Mouse (Mus musculus) neural tube, embryonic 15.5 days (tissue): ENCODE measurements at regions not wholly inside any gene's neighbourhood (a gene's known extent, or its start where the extent isn't known, plus 50 kb on each side); places are given as distances from the start of the nearest gene placed in this dataset.
"Not testable (repeated sequence)": the region's sequence is repeated elsewhere in the genome, so short reads cannot be mapped to it uniquely, and the experiment has no call there.

Experiments
- ATAC-seq: fragments of 200-750 bp; cut with Nextera tagmentation; 2 replicates; pipeline ENCODE4 v1.8.0; 2017; ENCODE audit warnings: mild to moderate bottlenecking, moderate TSS enrichment, moderate library complexity; ENCODE audit not compliant: low FRiP score
- H3K27ac ChIP-seq: fragments of 300-500 bp; sonication (generic); replicated peaks from 2 replicates; pipeline ENCODE4 v1.5.1; 2015; ENCODE audit warnings: mild to moderate bottlenecking, inconsistent platforms
- H3K27me3 ChIP-seq: fragments of 300-500 bp; sonication (generic); replicated peaks from 2 replicates; pipeline ENCODE4 v1.6.1; 2015; ENCODE audit warnings: inconsistent platforms
- H3K36me3 ChIP-seq: fragments of 300-500 bp; sonication (generic); 2 replicates; pipeline ENCODE4 v1.6.1; 2015; ENCODE audit warnings: inconsistent platforms
- H3K4me1 ChIP-seq: fragments of 300-500 bp; sonication (generic); 2 replicates; pipeline ENCODE4 v1.6.1; 2015; ENCODE audit warnings: inconsistent platforms
- H3K4me2 ChIP-seq: fragments of 300-500 bp; sonication (generic); 2 replicates; pipeline ENCODE4 v1.6.1; 2015; ENCODE audit warnings: inconsistent platforms, mild to moderate bottlenecking, moderate library complexity
- H3K4me3 ChIP-seq: fragments of 300-500 bp; sonication (generic); replicated peaks from 2 replicates; pipeline ENCODE4 v1.5.1; 2015; ENCODE audit warnings: mild to moderate bottlenecking, inconsistent platforms
- H3K9ac ChIP-seq: fragments of 300-500 bp; sonication (generic); replicated peaks from 2 replicates; pipeline ENCODE4 v1.6.1; 2015; ENCODE audit warnings: mild to moderate bottlenecking, inconsistent platforms
- H3K9me3 ChIP-seq: fragments of 300-500 bp; sonication (generic); replicated peaks from 2 replicates; pipeline ENCODE4 v1.6.1; 2016; ENCODE audit warnings: inconsistent platforms
- WGBS: fragments of 180-500 bp; shearing (Covaris S2); methylation state at CpG from one replicate; pipeline ENCODE4 v1.1.7; 2015; ENCODE audit warnings: mixed read lengths; 5-methylcytosine and 5-hydroxymethylcytosine counted together

DNA sequence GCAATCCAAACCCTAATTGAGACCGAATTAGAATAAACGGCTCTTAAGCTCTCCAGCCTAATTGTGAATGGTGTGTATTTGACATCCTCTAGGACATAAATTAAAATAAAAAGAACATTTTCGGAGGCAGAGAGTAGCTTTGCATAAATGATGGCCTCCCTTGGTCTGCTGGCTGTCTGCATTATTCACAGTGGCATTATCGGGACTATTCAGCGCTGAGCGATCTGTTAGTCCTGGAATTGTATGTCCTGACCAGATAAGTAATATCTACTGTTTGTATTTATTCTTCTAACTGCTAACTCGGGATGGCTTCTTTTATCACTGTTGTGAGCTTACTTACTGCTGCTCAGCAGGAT, 299.6 kb downstream of the Chl1 start:
- Histone ChIP-seq H3K27ac (peak overlapping the region; percentile 38; the same call in 1 of the 2 replicates), H3K4me2 (peak overlapping the region; percentile 48), H3K36me3 (no peaks in the 10 kb centered on the region), H3K27me3 (0 out of 2 replicates have a peak, but pooled peaks cover 3% of the 10 kb centered on the region), H3K4me1 (peaks cover 18% of the 10 kb centered on the region), H3K4me3 (peak overlapping the region; percentile 4; the same call in 1 of the 2 replicates), H3K9me3 (no peaks in the 10 kb centered on the region), H3K9ac (no peak overlapping the region)
- WGBS = 5% methylated on average over 7 of the region's 7 CpGs
- ATAC-seq = peak; percentile 47

DNA sequence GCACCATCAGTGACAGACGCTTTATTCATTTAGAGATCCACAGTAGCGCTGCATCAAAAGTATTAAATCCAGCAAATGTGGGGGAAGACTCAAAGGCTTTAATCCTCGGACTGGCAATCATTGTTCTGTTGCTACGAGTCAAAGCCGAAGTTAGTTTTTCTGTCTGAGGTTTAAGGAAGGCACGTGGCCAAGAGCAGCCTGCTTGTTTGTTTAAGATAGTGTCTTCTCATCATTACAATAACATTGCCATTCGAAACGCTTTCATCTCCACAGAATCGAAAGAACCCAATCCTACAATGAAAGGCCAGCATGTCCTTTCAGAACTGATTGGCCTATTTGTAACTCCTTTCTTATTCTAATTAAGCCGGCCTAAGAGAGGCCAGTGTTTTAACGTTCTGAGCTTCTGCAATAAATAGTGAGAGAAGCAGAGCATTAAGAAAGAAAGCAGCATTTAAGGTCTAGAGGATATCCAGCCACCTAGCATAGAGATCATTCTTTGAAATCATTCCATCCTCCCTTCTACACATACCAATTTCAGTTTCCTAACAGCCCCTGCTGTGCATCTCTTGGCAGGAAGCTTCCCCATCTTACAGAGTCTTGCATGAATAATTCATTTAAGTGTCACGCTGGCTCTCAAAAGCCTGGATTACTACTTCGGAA, 300.1 kb downstream of the Chl1 start:
- ATAC-seq = peak; percentile 61
- Histone ChIP-seq H3K36me3 (no peaks in the 10 kb centered on the region), H3K4me3 (peak overlapping the region; percentile 4; the same call in 1 of the 2 replicates), H3K9ac (no peak overlapping the region), H3K4me2 (peak overlapping the region; percentile 48), H3K27me3 (0 out of 2 replicates have a peak, but pooled peaks cover 3% of the 10 kb centered on the region), H3K9me3 (no peaks in the 10 kb centered on the region), H3K4me1 (peaks cover 18% of the 10 kb centered on the region), H3K27ac (peak overlapping the region; percentile 38; the same call in 1 of the 2 replicates)
- 1% methylated on average over 13 of the region's 13 CpGs for WGBS

DNA sequence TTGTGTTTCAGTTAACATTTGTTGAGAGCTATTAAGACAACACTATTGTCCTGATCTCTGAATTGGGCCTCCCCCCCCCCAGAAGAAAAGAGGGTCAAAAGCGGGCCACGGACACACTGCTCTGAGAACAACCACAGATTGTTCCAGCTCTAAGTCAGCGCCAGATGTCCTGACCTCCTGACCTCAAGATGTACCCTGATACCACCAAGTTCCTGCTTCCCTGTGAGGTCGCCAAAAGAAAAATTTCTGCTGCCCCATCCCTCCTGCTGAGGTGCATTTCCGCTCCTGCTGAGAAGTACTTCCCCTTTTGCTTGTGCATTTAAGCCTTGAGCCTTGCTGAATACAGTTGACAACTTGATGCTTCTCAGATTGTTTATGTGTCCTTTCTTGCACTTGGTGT, 306.0 kb downstream of the Chl1 start:
- H3K4me3 ChIP-seq, H3K9ac ChIP-seq, H3K36me3 ChIP-seq, H3K9me3 ChIP-seq, H3K4me2 ChIP-seq, H3K4me1 ChIP-seq, H3K27ac ChIP-seq, ATAC-seq, H3K27me3 ChIP-seq: not testable (repeated sequence)
- 72% methylated on average over 5 of the region's 5 CpGs for WGBS

DNA sequence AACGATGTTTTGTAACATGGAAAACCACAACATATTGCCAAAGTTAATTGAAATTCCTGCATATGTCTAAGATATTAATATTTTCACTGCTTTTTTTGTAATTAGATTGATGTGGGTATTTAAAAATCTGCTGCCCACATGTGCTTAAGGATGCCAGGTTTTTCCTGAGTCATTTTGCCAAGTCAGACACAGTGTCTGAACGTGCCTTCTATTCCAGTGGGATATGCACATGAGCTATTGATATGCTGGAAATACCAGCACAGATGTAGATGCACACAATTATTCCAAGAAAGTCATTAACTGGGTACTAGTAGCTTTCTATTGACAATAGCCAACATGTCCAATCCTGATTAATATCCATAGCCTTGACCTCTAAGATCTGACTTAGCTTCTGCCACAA, 315.7 kb downstream of the Chl1 start:
- Histone ChIP-seq H3K4me3 (no peak overlapping the region), H3K9me3 (no peaks in the 10 kb centered on the region), H3K27me3 (no peaks in the 10 kb centered on the region), H3K36me3 (no peaks in the 10 kb centered on the region), H3K9ac (no peak overlapping the region), H3K4me2 (no peak overlapping the region), H3K27ac (no peak overlapping the region), H3K4me1 (no peaks in the 10 kb centered on the region)
- 58% methylated on average over 2 of the region's 2 CpGs for WGBS
- ATAC-seq = no peak

DNA sequence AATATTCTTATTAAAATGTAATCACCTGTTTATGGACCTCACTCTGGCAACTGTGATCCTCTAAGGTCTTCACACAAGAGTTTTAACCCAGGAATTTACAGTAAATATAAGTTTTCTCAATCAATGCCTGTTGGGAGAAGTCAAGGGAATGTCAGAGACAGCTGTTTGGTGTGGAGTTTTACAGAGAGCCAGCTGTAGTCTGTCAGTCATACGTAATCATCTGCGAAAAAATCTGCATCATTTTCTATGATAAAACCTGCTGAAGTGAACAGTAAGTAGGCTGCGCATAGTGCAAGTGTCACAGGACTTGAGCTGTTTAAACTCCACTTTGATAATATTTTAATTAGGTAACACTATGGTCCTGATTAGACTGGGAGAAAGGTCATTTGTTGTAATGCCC, 317.2 kb downstream of the Chl1 start:
- Histone ChIP-seq H3K9ac (no peak overlapping the region), H3K36me3 (no peaks in the 10 kb centered on the region), H3K4me2 (no peak overlapping the region), H3K4me1 (no peaks in the 10 kb centered on the region), H3K4me3 (no peak overlapping the region), H3K9me3 (no peaks in the 10 kb centered on the region), H3K27ac (no peak overlapping the region), H3K27me3 (no peaks in the 10 kb centered on the region)
- no peak for ATAC-seq
- WGBS = 98% methylated on average over 3 of the region's 3 CpGs

DNA sequence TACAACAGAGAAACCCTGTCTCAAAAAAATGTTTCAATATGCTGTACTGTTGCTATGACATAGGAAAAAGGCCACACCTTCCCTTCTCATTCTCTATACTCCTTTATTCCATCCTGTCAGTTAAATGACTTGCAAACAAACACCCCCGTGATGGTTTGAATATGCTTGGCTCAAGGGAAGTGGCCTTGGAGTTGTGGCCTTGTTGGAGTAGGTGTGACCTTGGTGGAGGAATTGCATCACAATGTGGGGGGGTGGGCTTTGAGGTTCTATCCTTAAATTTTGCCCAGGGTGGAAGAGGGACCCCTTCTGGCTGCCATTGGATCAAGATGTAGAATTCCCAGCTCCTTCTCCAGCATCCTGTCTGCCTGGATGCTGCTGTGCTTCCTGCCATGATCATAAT, 318.5 kb downstream of the Chl1 start:
- no peak overlapping the region for H3K27ac ChIP-seq
- no peaks in the 10 kb centered on the region for H3K9me3 ChIP-seq
- 90% methylated on average over 1 of the region's 1 CpGs for WGBS
- H3K9ac ChIP-seq = no peak overlapping the region
- no peak for ATAC-seq
- no peak overlapping the region for H3K4me2 ChIP-seq
- no peaks in the 10 kb centered on the region for H3K36me3 ChIP-seq
- no peaks in the 10 kb centered on the region for H3K4me1 ChIP-seq
- H3K27me3 ChIP-seq = no peaks in the 10 kb centered on the region
- no peak overlapping the region for H3K4me3 ChIP-seq

DNA sequence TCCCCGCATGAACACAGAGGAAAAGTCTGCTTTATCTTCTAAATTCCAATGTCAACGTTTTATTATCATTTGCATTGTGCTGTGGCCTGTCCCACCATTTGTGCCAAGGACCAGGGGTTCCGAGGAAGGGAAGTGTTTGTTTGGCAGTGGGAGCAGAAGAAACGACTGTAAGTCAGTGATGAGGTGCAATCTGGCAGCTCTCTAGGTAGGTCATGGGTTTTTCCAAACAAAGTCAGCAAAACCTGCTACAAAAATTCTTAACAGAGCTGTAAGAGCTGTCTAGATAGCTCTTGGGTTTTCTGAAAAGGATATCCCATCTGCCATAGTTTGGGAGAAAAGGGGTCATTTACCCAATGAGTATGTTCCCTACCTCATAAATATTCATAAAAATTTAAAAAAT, 321.9 kb downstream of the Chl1 start:
- H3K36me3 ChIP-seq = no peaks in the 10 kb centered on the region
- 80% methylated on average over 4 of the region's 4 CpGs for WGBS
- H3K4me3 ChIP-seq = no peak overlapping the region

DNA sequence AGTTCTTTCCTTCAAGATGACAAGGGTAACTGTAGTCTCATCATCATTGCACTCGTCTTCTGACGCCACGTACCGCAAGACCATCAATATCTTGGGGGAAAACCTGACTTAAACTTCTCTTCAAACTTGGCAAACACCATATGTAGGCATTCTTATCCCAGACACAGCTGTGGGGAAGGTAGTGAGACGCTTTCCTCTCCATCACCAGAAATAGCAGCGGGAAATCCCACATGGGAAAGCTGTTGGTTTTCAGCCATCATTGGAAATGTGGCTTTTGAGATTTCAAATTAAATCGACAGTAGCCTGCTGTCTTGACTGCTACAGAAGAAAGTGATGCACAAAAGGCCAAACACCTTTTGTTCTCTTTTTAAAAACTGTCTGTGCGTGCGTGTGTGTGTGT, 322.4 kb downstream of the Chl1 start:
- no peak for ATAC-seq
- WGBS = 74% methylated on average over 9 of the region's 9 CpGs
- H3K27me3 ChIP-seq = no peaks in the 10 kb centered on the region
- no peak overlapping the region for H3K4me3 ChIP-seq
- no peak overlapping the region for H3K9ac ChIP-seq
- no peak overlapping the region for H3K4me2 ChIP-seq
- no peaks in the 10 kb centered on the region for H3K9me3 ChIP-seq
- no peaks in the 10 kb centered on the region for H3K36me3 ChIP-seq
- H3K27ac ChIP-seq = no peak overlapping the region
- no peaks in the 10 kb centered on the region for H3K4me1 ChIP-seq

More for the DNA sequence above, 321.9 kb downstream of the Chl1 start:
- no peak for ATAC-seq
- no peaks in the 10 kb centered on the region for H3K9me3 ChIP-seq
- H3K27me3 ChIP-seq = no peaks in the 10 kb centered on the region
- no peak overlapping the region for H3K9ac ChIP-seq
- H3K4me2 ChIP-seq = no peak overlapping the region
- H3K4me1 ChIP-seq = no peaks in the 10 kb centered on the region
- H3K27ac ChIP-seq = no peak overlapping the region

DNA sequence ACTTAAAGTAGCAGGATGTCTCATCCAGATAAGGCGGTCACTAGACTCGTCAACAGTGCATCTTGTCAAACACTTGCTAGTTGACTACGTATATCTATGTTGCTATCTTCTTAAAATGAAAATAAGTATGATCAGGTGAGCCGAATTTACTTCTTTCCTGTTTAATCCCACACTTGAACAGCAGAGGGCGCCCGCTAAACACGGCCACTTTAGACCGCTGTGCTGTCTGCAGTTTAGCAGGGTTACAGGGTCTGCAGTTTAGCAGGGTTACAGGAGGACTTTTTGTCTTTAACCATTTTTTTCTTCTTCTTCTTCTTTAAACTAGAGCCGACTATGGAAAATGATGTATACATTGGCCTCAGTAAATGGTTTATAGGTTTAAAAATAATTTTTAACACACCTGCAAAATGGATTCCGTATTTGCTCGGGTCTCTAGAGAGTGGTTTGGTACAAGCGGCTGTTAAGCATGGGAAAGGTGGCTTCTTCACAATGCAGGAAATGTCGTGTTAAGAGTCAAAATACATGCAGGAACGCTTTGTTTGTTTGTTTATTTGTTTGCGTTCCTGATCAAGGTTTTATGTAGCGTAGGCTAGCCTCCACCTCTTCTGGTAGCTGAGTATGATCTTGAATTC, 323.2 kb downstream of the Chl1 start:
- Histone ChIP-seq H3K36me3 (no peaks in the 10 kb centered on the region), H3K27ac (no peak overlapping the region), H3K4me3 (no peak overlapping the region), H3K4me1 (no peaks in the 10 kb centered on the region), H3K27me3 (no peaks in the 10 kb centered on the region), H3K4me2 (no peak overlapping the region), H3K9ac (no peak overlapping the region), H3K9me3 (no peaks in the 10 kb centered on the region)
- ATAC-seq = no peak
- WGBS = 48% methylated on average over 16 of the region's 16 CpGs

DNA sequence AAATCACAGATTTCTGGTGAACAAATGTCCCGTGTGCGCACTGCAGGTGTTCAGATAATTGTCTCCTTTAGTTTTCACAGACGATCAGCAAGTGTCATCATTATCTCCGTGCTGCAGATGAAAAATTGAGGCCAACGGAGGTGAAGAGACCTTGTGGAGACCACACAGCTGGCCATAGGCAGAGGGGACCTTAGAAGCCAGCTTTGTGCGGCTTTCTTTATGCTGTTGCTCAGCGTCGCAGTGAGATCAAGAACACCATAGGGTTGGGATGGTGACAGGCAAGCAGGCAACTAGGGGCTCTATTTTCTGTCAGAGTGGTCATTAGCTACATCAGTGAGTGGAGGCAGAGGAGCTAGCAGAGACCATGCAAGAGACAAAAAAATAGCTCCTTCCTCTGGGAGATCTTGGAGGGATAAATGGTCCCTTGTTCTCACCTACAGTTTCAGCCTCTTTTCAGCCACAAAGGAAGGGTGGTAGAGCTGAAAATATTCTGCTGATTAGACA, 324.4 kb downstream of the Chl1 start:
- Histone ChIP-seq H3K9ac (no peak overlapping the region), H3K9me3 (no peaks in the 10 kb centered on the region), H3K4me3 (no peak overlapping the region), H3K27ac (no peak overlapping the region), H3K4me2 (no peak overlapping the region), H3K36me3 (no peaks in the 10 kb centered on the region), H3K4me1 (no peaks in the 10 kb centered on the region), H3K27me3 (no peaks in the 10 kb centered on the region)
- 80% methylated on average over 8 of the region's 8 CpGs for WGBS
- no peak for ATAC-seq

DNA sequence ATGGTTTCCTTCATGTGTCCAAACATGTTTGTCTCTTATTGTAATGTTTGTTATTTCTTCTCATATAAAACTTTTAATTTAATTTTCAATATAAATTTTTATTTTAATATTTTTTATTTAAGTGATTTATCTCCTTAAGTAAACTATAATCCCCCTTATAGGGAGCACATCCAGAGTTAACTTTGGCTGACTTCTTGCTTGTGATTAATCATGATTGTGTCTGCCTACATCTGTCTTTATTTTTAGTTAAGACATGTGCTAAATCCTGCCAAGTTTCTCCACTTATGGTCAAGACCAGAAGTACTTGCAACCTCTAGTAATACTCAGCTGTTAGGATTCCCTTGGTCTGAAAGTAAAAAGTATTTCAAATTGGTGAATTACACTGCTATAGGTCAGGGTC, 349.4 kb downstream of the Chl1 start:
- no peaks in the 10 kb centered on the region for H3K4me1 ChIP-seq
- H3K36me3 ChIP-seq = no peaks in the 10 kb centered on the region
- no peaks in the 10 kb centered on the region for H3K27me3 ChIP-seq
- no peak overlapping the region for H3K4me3 ChIP-seq
- H3K4me2 ChIP-seq = no peak overlapping the region
- no peak overlapping the region for H3K27ac ChIP-seq
- ATAC-seq = no peak
- H3K9me3 ChIP-seq = no peaks in the 10 kb centered on the region
- no peak overlapping the region for H3K9ac ChIP-seq

DNA sequence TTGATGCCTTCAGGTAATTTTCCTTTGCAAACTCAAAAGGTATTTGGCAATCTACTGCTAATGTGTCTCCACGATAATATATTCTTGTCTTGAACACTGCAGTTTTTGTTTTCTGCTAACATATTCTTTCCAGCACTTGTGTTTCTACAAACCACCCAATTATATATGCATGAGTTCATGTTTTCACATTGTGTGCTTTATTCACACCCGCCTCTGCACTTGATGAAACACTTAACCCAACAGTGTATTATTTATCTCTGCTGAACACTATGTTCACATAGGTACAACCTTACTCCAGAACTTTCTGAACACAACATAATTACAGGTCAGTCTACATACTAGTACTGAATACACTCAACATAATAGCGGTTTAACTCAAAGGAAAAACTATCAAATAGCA, 383.1 kb downstream of the Chl1 start:
- no peaks in the 10 kb centered on the region for H3K4me1 ChIP-seq
- no peaks in the 10 kb centered on the region for H3K36me3 ChIP-seq
- H3K9me3 ChIP-seq = no peaks in the 10 kb centered on the region
- no peak overlapping the region for H3K9ac ChIP-seq
- WGBS = 75% methylated on average over 3 of the region's 3 CpGs
- H3K27ac ChIP-seq = no peak overlapping the region
- no peaks in the 10 kb centered on the region for H3K27me3 ChIP-seq
- no peak overlapping the region for H3K4me2 ChIP-seq
- H3K4me3 ChIP-seq = no peak overlapping the region
- no peak for ATAC-seq
